Mouse (Mus musculus): ENCODE measurements at regions not wholly inside any gene's neighbourhood (a gene's known extent, or its start where the extent isn't known, plus 50 kb on each side); places are given as distances from the start of the nearest gene placed in this dataset.
"Not testable (repeated sequence)": the region's sequence is repeated elsewhere in the genome, so short reads cannot be mapped to it uniquely, and the experiment has no call there.

DNA sequence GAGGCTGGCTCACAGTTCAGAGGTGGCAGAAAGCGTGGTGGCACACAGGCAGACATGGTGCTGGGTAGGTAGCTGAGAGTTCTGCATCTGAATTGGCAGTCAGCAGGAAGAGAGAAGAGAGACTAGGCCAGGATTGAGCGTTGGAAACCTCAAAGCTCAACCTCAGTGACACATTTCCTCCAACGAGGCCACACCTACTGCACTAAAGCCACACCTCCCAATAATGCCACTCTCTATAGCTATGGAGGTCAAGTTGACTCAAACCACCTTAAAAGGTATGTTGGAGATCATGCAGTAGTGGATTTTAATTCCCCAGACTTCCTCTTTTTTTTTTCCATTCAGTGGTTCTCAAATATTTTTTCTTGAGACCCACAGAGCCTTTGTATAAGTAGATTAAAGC is 57.1 kb downstream of the Ccdc54 start:
- DNase-seq, result no peak

- peak; percentile 90 for DNase-seq
Observed at GRCm38 (mm10) chr16:50529511-50530416, 61.2 kb downstream of the Ccdc54 start.

DNA sequence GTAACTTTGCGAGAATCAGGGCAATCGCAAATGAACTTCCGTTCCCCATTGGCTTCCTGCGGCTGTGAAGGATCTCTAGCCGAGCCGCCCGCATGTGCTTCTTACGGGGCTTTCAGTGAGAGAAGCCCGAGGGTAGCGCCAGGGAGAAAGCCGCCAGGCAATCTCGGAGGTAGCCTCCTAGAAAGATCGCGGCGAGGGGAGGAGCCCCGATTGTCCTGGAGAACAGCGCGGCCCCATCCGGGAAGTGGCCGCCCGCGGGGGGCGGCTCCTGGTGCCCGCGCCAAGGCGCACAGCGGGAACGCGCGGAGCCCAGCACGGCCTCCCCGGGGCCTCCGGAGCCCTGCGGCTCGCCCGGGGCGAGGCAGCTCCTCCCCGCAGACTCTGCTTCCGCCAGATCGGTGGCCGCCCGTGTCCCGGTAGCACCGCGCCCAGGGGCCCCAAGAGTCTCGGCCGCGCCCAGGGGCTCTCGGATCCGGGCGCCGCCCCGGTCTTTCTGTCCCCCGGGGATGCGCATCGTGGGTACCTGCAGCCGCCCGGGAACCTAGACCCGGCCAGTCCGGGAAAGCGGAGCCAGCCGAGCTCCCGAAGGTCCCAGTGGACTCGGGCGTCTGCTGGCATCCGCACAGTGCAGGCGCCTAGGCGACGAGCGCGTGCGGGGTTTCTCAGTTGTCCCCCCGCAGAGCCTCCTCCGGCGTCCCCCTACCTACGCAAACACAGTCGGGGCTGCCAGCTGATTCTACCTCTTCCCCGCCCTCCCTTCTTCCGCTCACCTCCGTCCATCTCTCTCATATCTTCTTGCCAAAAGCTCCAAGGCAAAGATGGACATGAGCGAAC is 62.1 kb downstream of the Ccdc54 start:
- peak; percentile 85 for DNase-seq

DNA sequence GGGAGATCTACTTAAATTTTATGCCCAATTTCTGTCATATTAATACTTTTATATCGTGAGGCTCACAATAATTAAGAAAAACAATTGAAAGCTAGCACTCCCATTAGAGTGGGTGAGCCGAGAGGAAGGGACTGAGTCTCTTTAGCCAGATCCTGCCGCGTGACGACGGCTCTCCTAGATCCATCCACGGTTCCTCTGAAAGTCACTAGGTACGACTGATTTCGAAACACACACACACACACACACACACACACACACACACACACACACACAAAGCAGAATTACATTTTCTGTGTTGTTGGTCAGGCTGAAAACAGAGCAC is 62.6 kb downstream of the Ccdc54 start:
- DNase-seq, result no peak

DNA sequence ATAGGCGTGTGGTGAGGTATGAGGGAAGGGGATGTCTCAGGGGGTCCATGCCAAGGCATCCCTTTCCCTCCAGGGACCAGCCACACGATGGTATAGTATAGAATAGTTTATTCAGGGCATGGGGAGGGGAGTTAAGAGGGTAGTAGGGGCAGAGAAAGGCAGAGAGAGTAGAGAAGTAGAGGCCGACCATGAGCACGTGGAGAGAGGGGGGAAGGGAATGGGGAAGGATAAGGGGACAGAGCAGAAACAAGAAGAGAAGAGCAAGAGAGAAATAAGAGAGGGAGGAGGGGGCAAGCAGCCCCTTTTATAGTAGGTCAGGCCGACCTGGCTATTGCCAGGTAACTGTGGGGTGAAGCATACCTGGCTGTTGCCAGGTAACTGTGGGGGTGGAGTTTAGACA is 64.0 kb downstream of the Ccdc54 start:
- DNase-seq, result not testable (repeated sequence)

- no peak for DNase-seq
Observed at GRCm38 (mm10) chr16:50525934-50526366, 65.0 kb downstream of the Ccdc54 start.

DNA sequence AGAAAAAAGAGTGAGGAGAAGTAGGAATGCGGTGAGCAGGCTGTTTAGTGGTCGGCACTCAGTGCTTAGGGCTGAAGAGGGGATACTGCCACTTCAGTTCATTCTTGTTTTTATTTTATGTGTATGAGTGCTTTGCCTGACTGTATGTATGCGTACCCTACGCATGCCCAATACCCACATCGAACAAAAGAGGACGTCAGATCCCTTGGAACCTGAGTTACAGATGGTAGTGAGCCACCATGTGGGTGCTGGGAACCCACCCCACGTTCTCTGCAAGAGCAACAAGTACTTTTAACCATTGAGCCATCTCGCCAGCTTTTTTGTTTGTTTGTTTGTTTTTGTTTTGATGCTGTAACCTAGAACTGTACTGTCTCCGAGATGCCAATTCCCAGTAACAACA is 65.5 kb downstream of the Ccdc54 start:
- no peak for DNase-seq

GRCm38 (mm10) chr16:50519610-50520009 is 71.3 kb downstream of the Ccdc54 start:
- DNase-seq, result no peak

DNA sequence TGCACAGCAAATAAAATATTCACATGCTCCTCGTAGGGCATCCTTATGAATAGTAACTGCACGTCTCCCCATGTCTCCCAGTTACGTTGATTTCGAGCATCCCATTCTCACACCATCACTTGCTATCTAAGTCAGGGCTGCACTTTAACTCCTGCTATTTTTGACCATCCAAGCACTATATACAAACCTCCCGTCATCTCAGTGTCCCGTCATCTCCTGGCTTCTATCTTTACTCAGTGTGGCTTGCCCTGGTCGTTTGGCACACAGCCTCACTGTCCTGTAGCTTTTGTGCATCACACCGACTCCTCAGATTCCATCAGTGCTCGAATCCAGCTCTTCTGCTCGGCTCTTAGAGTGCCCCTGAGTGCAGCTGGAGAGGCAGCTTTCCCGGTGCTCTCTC is 74.4 kb downstream of the Ccdc54 start:
- no peak for DNase-seq

- DNase-seq, result no peak
Observed at GRCm38 (mm10) chr16:50515039-50515438, 75.9 kb downstream of the Ccdc54 start.

DNA sequence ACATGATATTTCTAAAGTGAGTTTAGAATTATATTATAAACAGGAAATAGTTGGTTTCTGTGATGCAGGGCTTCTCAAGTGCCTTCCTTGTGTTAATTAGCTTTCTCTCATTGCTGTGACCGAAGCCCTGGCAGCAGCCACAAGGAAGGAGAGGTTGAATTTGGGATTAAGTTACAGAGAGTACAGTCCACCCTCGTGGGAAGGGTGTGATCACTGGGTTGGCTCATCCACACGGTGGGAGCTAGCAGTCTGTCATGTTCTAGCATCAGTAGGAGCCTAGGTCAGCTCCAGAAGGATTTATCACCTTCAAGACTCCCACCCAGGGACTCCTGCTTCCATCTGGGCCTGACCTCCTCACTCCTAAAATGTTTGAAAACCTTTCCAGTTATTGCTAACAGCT is 78.9 kb downstream of the Ccdc54 start:
- DNase-seq, result no peak

DNA sequence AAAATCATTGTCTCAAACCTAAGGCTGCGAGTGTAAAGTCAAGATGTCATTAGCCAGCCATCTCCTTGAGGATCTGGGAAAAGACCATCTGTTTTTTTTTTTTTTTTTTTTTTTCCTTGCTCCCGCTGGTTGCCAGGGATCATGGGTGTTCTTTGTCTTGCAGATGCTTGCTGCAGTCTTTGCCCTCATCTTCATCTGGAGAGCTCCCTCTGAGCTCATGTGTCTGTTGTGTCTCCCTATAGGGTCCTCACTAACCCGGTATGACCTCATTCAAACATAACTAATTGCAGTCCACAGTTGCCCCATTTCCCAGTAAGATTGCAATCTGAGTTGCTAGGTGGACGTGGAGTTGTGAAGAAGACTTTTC is 77.3 kb upstream of the Bbx start:
- no peak for DNase-seq

DNA sequence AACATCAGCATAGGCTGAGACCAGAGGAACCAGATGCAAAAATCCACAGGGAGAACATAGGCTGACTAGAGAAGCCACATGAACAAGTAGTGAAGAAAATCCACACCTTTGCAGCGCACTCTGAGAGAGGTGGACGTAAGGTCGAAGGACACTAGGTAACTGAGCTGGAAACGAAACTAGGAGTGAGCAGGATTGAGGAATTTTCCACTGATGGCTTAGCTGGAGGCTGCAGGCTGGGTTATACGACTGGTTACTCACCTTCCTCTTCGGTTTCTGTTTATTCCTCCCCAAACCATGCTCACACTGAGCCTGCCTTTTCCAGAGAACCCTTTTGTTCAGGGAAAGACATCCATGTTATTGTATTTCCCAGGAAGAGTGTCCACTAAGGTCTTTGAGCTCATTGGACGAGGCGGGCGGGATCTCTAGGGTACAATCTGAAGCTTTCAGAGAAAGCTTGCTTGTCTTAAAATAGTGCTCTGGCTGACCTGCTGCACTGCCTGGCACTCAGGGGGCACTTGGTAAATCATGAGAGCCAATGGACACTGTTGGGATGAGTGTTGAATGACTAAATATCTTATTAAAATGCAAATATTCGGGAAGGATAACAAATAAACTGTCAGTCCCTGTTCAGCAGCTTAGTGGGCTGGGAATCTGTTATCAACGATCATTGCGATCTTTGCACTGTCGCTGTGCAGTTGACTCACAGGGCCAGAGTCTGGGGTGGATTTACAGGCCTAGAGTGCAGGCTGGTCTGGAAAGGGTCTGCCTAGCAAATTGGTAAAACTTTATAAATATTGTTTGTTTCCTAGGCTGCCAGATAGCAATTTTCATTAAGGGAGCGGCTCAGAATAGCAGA is 76.7 kb upstream of the Bbx start:
- no peak for DNase-seq

- no peak for DNase-seq
Observed at GRCm38 (mm10) chr16:50504619-50505018, 72.4 kb upstream of the Bbx start.

GRCm38 (mm10) chr16:50498909-50499308 is 66.7 kb upstream of the Bbx start:
- DNase-seq, result no peak

DNA sequence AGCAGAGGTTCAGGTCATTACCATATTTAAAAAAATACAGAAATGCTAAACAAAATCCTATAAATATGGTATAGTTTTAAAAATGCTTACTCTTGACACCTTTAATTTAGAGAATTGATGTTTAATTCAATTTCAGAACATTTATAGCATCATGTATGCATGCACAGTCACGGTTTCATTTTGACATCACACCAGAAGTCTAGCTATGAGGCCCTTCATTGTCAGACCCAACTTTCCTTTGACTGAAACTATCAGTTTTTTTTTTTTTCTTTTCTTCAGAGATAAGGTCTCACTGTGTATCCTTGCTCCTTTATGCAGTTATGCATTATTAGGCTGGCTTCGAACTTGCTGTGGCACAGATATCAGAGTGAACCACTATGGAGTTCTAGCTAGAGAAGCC is 61.5 kb upstream of the Bbx start:
- no peak for DNase-seq

GRCm38 (mm10) chr16:50489244-50489643 is 57.1 kb upstream of the Bbx start:
- no peak for DNase-seq

DNA sequence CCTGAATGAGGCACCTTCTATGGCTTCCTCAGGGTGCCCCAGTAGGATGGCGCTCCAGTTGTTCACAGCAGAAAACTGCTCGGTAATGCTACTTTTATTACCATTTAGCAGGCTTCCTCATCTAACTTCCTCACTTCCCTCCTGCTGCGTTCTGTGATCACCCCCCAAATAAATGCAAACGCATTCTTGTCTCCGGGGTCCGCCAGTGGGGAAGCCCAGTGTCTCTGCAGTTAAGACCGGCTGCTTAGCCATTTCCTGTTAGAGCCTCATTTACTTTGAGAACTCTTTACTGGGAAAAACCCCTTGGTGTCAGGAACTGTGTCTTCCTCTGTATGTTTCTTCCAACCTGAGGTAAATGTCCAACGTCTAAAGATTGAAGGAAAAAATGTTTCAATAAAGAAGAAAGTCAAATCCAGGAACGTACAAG is 50.2 kb upstream of the Bbx start:
- DNase-seq, result no peak
